Mouse (Mus musculus) layer of hippocampus, adult 2 months (tissue): ENCODE results near the gene Prrt1. TPM values are rescaled to one million over a fixed set of nuclear protein-coding genes. Genes with fewer than 3 reads are reported as not detected.

Source experiments
- DNase-seq, 2 experiments: peaks; one replicate each; pipeline ENCODE4 v3.0.0; 2022; ENCODE audit warnings: low spot score in 2 of 2
- H3K27ac ChIP-seq: fragments of 200-600 bp; 2 replicates; pipeline ENCODE4 v1.8.1; 2022
- H3K4me3 ChIP-seq: fragments of 200-600 bp; 2 replicates; pipeline ENCODE4 v1.8.1; 2022; ENCODE audit warnings: mild to moderate bottlenecking
- CTCF ChIP-seq: fragments of 200-600 bp; conservative IDR thresholded peaks from 2 replicates; pipeline ENCODE4 v1.8.1; 2022; ENCODE audit warnings: antibody characterized with exemption, mild to moderate bottlenecking, moderate library complexity
- total RNA-seq, 2 experiments: library from RNA; stranded (reverse); gene quantifications; 2 replicates each; pipeline ENCODE4 v1.2.3; 2021

Prrt1 gene
- total RNA-seq, 2 experiments from 2014 or later: 276 to 305 TPM

DNA sequence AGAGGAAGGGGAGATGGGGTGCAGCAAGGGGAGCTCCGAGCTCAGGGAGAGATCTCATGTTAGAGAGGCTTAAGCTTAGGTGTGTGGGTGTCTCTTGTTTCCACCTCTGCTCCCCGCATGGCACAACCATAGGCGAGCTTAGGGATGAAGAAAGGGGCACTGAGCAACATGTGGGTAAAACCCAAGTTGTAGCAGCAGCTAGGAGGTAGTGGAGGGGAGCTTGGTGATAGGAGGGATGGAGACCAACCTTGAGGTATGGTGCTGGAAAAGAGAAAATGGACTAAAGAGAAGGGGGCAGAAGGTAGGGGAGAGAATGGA, 30.5 kb downstream of the Prrt1 start:
- peak overlapping the region; percentile 28; the same call in 1 of the 2 replicates for H3K27ac ChIP-seq
- no peak for DNase-seq
- TF ChIP-seq CTCF: no peak
- no peak overlapping the region for H3K4me3 ChIP-seq

GRCm38 (mm10) chr17:34660259-34660820, 31.0 kb downstream of the Prrt1 start:
- peak overlapping the region; percentile 14 for H3K4me3 ChIP-seq
- TF ChIP-seq CTCF: no peak
- DNase-seq: no peak
- H3K27ac ChIP-seq: peak overlapping the region; percentile 76

DNA sequence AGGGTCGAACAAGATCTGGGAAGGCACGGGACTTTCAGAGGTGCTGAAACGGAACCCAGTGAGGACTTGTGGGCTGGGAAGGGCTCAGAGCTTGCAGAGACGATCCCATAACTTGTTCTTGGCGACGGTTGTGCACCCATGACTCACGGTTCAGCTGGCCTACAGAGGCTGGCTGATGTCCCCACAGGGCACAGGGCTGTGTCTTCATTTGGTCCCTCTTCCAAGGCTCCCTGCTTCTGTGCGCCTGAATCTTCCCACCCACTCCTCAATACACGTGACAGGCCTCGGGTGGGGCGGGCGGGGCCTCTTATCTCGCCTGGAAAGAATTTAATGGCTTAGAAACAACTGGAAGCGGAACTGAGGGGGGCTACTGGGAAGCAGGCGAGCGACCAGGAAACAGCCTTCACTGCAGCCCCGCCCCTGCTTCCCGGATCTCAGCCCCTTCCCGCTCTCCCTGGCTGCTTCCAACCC, 31.8 kb downstream of the Prrt1 start:
- no peak for TF ChIP-seq CTCF
- Histone ChIP-seq H3K27ac (peak overlapping the region; percentile 76), H3K4me3 (peak overlapping the region; percentile 14)
- no peak for DNase-seq

DNA sequence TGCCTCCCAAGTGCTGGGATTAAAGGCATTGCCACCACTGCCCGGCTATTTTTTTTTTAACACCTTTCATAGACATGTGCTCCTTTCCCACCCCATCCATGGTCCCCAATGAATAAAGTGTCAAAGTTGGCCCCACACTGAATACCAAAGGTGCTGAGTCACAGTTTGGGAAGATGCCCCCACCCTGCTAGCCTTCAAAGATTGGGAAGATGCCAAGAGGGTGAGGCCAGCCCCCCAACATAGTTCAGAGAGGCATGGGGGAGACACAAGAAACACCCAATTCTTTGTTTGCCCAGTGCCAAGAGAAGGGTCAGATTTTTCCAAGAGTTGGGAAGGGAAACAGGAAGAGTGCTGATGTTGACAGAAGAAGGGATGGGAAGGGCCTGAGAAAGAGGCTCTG, 33.1 kb downstream of the Prrt1 start:
- no peak for TF ChIP-seq CTCF
- H3K4me3 ChIP-seq: no peak overlapping the region
- H3K27ac ChIP-seq: no peak overlapping the region
- DNase-seq: no peak

- DNase-seq: no peak
- no peak overlapping the region for H3K4me3 ChIP-seq
- no peak for TF ChIP-seq CTCF
- H3K27ac ChIP-seq: no peak overlapping the region
Observed at GRCm38 (mm10) chr17:34662978-34663377, 33.6 kb downstream of the Prrt1 start.

DNA sequence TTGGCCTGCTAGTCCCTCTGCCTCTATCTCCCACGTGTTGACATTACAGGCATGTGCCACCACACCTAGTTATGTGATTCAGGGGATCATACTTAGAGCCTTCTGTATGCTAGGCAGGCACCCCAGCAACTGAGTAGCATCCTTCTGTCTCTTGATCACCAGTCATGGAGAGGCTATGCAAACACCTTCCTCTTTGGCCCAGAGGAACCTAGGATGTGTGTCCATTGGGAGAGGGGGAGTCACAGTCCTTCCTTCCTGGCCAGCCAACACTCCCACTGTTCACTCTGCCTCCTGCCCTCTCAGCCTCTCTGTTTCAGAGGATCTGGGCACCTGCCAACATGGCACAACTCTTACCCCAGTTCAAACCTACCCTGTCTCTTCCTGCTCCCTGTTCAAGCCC, 34.2 kb downstream of the Prrt1 start:
- no peak for DNase-seq
- no peak overlapping the region for H3K27ac ChIP-seq
- no peak for TF ChIP-seq CTCF
- H3K4me3 ChIP-seq: no peak overlapping the region

DNA sequence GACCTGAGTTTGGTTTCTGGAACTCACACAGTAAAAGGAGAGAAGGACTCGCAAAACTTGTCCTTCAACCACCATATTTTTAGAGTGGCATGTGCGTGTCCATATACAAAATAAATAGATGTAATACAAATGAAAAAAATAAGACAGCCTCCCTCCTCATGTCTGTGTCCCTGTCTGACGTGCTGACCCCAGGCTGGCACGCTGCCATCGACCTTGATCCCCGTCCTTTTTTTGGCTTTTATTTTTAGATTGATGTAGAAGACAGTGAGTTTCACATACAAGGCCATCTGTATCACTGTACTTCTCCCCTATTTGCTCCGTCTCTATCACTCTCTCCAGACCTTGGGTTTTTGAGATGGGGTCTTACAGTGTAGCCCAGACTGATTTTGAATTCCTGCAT, 35.1 kb downstream of the Prrt1 start:
- H3K27ac ChIP-seq: no peak overlapping the region
- no peak overlapping the region for H3K4me3 ChIP-seq
- no peak for TF ChIP-seq CTCF
- DNase-seq: no peak

- Histone ChIP-seq H3K4me3 (peak within 1 kb of the TSS; percentile 39), H3K27ac (no peak within 1 kb of the TSS)
- DNase-seq: no peak
- no peak for TF ChIP-seq CTCF
Observed at GRCm38 (mm10) chr17:34670235-34670634, 40.9 kb downstream of the Prrt1 start, which contains the start of gene Tnxb. TSS of gene Tnxb (plus strand) at chr17:34670535.

DNA sequence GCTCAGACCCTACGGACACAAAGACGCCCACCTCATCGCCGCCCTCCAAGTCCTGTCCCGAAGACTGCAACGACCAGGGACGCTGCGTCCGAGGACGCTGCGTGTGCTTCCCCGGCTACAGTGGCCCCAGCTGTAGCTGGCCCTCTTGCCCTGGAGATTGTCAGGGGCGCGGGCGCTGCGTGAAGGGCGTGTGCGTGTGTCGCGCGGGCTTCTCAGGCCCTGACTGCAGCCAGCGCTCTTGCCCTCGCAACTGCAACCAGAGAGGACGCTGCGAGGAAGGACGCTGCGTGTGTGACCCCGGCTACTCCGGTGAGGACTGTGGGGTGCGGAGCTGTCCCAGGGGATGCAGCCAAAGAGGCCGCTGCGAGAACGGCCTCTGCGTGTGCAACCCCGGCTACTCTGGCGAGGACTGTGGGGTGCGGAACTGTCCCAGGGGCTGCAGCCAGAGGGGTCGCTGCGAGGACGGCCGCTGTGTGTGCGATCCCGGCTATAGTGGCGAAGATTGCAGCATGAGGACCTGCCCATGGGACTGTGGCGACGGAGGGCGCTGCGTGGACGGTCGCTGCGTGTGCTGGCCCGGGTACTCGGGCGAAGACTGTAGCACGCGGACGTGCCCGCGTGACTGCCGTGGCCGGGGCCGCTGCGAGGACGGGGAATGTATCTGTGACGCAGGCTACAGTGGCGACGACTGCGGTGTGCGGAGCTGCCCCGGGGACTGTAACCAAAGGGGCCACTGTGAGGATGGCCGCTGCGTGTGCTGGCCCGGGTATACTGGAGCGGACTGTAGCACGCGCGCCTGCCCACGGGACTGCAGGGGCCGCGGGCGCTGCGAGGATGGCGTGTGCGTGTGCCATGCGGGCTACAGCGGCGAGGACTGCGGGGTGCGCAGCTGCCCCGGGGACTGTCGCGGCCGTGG, 42.1 kb downstream of the Prrt1 start:
- Histone ChIP-seq H3K27ac (no peak overlapping the region), H3K4me3 (peak overlapping the region; percentile 39)
- DNase-seq: no peak
- peak; percentile 23 for TF ChIP-seq CTCF

- no peak for DNase-seq
- H3K27ac ChIP-seq: no peak overlapping the region
- no peak for TF ChIP-seq CTCF
- H3K4me3 ChIP-seq: peak overlapping the region; percentile 39; the same call in 1 of the 2 replicates
Observed at GRCm38 (mm10) chr17:34672246-34672792, 43.0 kb downstream of the Prrt1 start.

- Histone ChIP-seq H3K27ac (no peak overlapping the region), H3K4me3 (no peak overlapping the region)
- no peak for TF ChIP-seq CTCF
- DNase-seq: no peak
Observed at GRCm38 (mm10) chr17:34673139-34673538, 43.8 kb downstream of the Prrt1 start.

DNA sequence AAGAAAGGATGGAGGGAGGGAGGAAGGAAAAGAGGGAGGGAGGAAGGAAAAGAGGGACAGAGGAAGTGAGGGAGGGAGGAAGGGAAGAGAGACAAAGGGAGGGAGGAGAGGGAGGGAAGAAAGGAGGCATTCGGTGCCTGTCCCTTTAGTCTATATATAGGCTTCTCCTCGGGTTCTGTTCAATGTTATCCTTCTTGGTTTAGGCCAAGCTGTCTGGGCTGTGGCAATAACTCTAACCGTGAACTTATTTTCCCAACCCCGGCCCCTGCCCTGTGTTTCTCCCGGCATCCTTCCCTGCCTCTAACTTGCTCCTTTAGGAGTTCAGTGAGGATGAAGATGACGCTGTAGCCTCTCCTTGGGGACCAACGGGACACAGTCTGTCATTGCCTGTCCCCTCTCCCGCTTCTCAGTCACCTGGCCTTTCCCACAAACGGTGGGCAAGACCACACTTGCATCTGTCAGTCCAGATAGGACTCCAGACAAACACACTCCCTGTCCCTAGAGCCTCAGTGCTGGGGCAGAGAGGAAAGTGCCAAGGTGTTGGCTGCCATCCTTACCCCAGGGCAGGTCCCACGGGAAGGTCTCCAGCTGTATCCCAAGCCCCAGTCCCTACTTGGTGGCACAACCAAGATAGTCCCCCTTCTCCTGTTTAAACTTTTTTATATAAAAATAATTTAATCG, 45.3 kb downstream of the Prrt1 start:
- H3K4me3 ChIP-seq: no peak overlapping the region
- no peak for TF ChIP-seq CTCF
- no peak overlapping the region for H3K27ac ChIP-seq
- DNase-seq: no peak
